Mouse (Mus musculus) ES-CJ7 (cell line): ENCODE measurements around the gene Pcmt1.
"Not testable (repeated sequence)": the region's sequence is repeated elsewhere in the genome, so short reads cannot be mapped to it uniquely, and the experiment has no call there.

Experiments
- DNase-seq: peaks from one replicate; pipeline ENCODE4 v3.0.0; 2011; ENCODE audit warnings: low read depth, low spot score

The Pcmt1 gene

DNA sequence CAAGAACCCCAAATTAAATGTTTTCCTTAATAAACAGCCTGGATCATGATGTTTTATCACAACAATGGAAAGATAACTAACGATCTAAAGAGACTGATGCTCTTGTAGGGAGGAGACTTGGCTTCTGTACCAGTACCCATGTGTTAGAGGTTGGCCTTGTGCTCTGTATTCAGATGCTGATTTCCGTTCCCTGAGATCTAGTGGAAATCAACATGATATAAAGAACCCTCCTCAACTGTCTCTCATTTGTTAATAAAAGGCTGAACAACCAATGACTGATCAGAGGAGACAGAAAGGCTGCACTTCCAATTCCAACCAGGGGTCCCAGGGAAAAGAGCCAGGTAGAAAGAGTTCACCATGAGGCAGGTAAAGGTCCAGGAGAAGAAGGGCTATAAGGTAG lies 35.0 kb downstream of the Pcmt1 start:
- peak; percentile 72 for DNase-seq

DNA sequence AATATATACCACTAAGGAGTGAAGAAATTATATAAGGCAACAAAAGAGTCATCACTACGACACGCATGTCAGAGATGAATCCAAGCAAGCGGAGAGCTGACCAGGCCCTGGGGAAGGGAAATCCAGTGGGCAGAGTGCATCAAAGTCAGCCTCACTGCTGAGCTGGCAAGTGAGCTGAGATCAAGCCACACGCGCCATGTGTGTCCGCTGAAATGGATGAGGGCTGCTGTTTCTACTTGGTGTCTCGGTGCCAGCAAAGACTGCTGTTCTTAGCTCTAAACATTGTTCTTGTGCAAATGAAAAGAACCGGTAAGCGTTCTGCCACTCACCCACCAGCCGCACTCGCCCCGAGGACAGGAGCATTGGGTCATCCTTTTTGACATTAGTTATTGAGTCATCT lies 40.6 kb downstream of the Pcmt1 start:
- no peak for DNase-seq

DNA sequence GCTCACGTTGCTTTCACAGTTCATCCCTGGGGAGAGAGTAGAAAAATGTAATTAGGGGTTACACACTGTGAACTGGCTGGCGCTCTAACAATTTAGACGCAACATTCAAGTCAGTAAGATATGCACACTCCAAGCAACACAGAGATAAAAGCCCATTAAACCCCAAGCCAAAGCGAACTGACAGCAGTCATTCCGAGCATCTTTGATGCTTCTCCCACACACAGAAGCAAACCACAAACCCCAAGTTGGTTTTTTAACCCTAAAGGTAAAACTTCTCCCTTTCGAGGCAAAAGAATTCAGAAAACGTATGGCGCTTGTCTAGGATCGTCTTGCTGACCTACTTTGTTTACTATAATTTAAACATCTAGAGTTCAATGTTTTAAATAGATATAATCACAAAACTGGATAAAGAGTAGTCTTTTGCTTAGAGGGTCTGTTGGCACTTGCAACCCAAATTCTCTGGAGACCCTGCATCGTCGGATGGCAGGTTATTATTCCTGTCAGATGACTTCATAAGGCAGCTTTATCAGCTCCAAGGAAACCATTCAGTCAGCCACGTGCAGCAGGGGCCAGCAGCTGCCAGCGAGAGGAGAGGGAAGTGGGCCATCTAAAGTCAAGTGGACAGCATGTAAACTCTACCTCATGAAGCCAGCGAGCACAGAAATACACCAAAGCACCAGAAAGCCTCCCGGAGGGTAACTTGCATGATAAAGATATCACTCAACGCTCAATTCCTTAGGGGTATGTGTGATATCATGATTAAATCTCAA lies 49.8 kb downstream of the Pcmt1 start:
- no peak for DNase-seq

DNA sequence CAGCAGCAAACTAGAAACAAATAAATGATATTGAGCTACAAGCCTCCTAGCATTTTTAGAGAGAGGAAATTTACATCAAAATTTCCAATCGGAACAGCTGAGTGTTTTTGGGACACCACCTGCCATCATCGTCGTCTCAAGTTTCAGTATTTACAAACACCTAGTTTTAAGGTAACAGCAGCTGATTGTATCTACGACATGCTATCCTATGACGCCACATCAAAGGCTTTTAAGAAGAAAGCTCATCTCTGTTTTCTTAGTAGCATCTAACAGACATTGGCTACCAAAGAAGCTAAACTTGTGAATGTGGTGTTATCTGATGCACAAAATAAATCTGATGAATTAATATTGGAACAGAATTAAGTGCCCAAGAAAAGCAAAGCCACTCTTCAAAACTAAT lies 50.6 kb downstream of the Pcmt1 start:
- DNase-seq, result no peak

DNA sequence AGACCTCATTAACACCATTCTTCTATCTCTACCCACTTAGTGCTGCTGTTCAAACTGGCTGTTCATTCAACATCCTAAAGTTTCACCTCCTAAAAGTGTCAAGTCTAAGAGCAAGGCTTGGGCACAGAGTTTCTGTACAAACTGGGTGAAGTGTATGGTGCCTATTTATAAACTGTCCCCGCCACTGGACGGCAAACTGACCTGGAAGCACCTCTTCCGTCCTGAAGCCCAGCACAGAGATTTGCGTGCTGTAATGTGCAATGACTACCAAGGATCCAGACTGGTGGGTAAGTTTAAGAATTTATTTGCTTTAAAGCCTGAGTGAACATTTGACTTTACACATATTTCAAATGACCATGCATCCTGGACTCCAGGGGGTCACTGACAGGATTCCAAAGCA lies 51.8 kb downstream of the Pcmt1 start:
- no peak for DNase-seq

DNA sequence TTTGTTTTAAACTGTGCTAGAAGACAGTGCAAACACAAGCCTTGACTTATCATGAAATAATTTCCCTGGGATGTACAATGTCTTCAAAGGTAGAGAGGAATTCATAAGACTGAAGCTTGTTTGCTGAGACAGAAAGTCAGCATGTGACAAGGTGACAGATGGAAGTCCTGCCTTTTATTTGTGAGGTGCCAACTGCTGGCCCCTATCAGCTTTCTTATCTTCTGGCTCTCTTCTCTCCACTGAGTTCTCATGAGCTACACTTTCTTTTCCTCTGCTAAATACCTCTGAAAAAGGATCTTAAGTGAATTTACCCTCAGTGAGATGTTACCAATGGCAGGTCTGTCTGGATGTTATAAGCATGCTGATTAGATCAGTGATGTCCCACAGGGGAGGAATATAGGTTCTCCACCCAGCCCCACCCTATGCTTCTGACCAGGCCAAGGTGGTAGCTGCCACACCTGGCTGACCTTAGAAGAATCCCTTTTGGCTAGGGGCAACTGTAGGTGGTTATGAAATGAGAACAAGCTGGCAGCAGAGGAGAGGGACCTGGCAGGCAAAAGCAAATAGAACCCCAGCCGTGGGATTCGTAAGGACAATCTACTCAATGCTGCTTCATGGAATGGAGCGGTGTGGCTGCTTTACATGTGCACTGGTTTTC lies 56.9 kb downstream of the Pcmt1 start:
- DNase-seq, result no peak

DNA sequence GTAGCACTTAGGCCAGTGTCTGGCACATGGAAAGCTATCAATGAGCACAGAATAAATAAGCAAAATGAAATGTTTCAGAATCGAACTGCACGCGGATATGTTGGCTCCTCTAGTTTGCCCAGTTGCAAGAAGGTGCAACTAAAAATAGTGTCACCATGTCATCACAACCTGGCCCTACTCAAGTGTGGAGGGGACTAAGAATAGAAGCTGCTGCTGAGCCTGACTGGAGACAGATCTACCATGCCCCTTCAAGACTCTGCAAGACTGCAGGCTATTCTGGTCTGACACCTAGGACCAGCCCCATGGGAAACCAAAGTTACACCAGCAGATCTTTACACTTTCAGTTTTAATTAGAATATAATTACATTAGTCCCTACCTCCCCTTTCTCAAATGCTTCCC lies 58.6 kb downstream of the Pcmt1 start:
- no peak for DNase-seq

DNA sequence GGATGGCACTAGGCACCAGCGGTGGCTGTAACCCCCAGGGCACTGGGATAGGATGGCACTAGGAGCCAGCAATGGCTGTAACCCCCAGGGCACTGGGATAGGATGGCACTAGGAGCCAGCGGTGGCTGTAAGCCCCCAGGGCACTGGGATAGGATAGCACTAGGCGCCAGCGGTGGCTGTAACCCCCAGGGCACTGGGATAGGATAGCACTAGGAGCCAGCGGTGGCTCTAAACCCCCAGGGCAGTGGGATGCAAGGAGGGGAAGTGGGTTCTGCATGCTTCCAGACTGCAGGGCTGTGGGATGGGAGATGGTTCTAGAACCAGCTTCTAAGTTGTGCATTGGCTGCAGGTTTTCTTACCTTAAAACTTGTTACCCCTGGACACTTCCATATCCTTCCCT lies 60.2 kb downstream of the Pcmt1 start:
- DNase-seq, result no peak

DNA sequence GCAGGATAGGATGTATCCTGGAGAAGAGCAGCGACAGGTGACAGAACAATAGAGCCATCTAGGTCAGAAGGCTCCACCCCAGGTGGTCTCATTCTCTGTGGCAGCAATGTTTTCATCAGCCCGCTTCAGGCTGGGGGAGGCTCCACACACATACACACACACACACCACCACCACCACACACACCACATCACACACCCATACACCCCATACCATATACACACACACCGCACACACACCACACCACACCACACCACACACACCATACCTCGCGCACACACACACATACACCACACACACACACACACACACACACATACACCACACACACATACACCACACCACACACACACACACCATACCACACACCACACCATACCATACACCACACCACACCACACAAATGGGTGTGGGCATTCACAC lies 61.1 kb downstream of the Pcmt1 start:
- DNase-seq, result peak; percentile 80

DNA sequence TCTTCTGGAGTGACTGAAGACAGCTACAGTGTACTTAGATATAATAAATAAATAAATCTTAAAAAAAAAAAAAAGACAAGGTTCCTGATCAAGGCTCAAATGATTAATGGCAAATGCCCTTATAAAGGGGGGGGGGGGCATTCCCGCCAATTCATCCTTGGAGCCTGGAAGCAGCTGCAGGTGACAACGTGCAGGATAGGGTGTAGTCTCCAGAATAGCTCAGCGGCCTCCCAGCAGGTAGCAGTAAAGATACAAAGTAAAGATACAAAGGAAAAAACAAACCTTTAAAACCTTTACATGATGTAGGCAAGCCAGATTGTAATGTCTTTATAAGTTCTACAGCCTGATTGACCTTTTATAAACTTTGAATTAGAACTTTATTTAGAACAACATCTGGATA lies 63.4 kb downstream of the Pcmt1 start:
- DNase-seq, result peak; percentile 49

DNA sequence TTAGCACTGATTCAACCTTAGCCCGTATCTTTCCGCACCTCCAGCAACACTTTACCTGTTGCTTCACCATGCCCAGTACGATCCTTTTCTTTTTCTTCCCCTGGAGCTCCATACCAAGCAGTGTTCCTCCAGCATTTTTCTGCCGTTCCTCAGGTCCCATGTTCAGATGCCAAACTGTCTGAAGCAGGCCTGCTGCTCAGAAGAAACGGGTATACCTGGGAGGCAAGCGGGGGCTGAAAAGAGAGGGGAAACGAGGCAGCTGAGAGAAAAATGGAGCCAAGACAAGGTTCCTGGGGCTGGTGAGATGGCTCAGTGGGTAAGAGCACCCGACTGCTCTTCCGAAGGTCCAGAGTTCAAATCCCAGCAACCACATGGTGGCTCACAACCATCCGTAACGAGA lies 63.8 kb downstream of the Pcmt1 start:
- not testable (repeated sequence) for DNase-seq

DNA sequence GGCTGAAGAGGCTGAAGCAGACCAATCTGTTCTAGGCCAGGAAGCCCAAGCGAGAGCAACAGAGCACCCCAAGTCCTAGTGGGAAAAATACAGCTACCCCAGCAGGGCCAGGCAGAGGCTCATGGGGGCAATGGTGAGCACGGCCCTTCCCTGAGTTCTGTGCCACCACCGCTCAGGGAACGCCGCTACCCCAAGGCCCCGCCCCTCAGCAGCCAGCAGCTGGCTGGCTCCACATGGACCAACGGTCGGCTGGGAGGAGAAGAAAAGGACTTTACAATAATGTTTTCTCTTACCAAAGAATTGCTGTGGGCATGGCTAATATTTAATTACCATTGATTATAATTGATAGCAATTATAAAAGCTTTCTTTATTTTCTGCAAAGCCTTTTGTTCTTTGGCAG lies 66.1 kb downstream of the Pcmt1 start:
- peak; percentile 41 for DNase-seq

DNA sequence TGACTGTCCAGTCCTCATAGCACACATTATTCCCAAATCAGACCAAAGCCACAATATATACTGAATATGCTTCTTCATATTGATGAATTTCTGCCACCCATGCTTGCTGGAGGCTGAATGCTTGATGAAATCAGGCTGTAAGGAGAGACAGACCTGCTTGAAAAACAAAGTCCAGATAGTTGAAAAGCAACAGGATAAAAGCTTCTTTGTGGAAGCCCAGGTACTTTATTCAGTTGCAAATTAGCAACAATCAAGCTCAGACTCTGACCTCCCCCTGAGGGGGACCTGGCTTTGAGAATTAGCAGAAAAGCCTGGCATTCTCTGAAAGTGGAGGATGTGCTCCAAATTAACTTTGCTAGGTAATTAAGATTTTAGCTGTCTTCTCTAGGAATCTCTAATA lies 68.7 kb downstream of the Pcmt1 start:
- DNase-seq, result peak; percentile 74

DNA sequence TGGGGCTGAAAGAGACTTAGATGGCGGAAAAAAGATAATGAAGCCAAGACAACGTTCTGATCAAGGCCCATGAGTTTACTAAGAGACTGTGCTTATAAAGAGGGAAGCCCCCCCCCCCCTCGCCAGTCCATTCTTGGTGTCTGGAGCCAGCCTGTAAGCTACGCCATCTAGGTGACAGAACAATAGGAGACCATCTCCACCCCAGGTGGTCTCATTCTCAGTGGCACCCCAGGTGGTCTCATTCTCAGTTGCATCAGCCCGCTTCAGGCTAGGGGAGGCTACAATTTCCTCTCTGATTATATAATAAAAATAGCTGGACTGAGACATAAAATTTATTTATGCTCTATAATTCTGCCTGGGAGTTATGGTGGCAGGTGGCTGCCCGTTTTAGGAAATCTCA lies 69.3 kb downstream of the Pcmt1 start:
- DNase-seq, result peak; percentile 81

DNA sequence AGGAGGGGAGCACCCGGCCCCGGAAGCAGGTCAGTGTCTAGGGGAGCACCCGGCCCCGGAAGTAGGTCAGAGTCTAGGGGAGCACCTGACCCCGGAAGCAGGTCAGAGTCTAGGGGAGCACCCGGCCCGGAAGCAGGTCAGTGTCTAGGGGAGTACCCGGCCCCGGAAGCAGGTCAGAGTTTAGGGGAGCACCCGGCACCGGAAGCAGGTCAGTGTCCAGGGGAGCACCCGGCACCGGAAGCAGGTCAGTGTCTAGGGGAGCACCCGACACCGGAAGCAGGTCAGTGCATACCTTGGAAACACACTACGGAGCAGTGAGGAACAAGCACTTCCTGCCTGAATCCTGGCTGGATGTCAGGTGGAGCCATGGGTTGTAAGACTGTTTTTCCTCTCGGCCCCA lies 72.3 kb downstream of the Pcmt1 start:
- DNase-seq, result no peak

DNA sequence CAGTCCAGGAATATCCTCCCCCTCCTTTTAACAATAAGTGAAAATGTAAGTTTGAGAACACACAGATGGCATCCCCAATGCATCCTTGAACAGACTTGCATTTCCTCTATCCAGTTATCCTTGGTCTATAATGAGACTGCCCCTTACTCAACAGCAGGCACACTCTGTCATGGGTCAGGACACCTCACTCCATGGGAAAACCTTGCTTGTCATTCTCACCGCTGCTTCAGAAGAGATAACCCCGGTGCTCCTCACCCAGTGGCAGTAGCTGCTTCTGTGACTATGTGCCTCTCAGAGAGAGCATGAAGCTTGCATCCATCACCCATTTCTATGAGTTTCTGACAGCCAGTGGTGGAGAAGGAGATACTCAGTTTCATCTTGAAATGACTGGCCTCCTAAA lies 74.5 kb downstream of the Pcmt1 start:
- DNase-seq, result no peak

DNA sequence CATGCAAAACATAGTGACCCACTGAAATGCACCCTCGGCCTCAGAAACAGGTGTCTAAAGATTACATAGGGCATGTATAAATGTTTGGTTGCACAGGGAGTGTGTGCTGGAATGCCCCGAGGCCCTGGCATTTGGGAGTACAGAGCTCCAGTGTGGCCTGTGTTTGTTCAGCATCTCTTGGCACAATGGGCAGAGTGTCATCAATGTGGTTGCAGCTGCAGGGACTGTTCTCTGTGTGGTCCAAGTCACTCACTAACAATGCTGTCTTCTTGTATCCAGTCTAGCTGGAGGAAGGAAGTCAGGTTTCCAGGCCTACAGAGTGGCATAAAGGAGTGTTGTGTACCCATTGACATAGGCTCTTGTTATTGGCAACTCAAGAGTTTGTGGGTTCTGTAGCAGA lies 75.8 kb downstream of the Pcmt1 start:
- DNase-seq, result no peak

DNA sequence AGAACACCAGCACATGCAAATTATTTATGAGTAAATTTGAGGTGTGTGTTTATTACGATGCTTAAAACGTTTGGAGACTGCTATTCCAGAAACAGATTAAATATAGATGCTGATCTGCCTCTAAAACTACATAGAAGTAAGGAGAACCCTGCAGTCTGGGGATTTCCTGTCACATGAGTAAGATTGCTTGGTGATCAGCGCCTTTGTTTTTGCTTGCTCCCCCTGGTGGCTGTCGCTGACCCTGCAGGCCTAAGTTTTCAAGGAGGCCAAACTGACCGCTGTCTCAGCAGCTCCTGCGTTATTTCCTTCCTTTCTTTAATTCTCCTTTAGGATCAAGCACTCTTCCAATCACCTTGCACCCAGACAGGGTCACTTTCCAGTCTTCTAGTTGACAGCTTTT lies 80.3 kb downstream of the Pcmt1 start:
- peak; percentile 69 for DNase-seq

DNA sequence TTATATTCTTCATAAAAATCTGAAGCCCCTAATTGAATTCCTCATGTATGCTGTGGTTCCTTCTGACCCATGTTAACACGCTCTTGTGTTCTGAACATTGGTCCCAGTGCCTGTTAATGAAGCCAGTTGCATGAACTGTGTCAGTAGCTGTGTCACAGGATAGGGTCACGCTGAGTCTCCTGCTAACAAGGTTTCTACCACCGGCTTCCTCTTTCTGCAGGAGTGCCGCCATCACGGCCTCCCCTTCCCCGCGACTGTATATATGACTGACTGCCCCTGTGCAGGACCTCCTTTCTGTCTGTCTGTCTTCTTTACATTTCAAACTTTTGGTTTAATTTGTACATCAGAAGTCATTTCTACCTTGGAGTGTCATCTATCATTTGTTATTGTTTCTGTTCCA lies 82.8 kb downstream of the Pcmt1 start:
- no peak for DNase-seq

DNA sequence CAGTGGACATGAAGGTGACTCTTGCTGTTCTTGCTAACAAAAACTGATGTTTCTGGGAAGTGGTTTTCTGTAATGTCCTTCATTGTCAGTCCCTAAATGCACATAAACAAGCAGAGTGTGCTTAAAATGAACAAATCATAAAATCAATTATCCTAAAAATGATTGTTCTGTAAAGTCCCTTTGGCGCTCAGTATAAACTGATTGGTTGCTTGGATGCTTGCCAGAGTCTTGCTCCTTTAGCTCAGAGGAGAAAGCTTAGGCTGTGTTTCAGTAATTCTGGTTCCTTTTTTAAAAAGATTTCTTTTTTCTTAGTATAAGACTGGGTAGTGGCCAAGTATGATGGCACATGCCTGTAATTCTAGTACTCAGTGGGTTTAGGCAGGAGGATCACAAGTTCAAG lies 84.7 kb downstream of the Pcmt1 start:
- DNase-seq, result no peak

DNA sequence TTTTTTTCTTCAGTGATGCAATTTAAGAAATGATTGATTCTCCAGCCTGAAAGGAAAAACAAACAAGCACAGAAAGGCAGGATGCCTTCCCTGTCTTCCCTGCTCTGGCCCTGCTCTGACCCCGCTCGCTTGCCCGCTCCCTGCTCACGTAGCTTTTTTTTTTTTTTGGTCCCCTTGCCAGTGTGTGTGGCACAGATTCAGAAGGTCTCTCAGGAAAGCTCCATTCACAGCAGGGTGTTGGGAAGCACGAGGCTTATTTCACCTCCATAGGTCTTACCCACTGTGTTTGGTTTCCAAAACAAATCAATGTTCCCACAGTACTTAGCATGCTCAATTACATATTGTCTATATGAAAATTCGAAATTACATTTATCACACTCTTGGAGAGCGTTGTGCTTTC lies 86.1 kb downstream of the Pcmt1 start:
- DNase-seq, result no peak

DNA sequence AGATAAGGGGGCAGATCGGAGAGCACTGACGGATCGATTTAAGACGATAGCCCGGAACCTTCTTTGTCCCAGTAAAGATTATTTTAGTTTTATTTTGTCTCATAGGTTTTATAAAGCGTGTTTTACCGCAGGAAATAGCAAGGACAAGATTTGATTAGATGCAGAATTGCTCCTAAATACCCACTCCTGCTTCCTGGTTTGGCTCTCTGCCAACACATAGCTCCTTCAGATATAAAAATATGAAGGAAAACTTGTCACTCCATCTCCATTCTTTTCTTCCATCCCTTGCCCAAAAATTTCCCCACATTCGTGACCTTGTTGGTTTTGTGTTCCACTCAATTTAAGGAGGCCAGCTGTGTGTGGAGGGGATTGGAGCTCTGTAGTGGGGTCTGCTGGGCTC lies 90.1 kb downstream of the Pcmt1 start:
- no peak for DNase-seq

DNA sequence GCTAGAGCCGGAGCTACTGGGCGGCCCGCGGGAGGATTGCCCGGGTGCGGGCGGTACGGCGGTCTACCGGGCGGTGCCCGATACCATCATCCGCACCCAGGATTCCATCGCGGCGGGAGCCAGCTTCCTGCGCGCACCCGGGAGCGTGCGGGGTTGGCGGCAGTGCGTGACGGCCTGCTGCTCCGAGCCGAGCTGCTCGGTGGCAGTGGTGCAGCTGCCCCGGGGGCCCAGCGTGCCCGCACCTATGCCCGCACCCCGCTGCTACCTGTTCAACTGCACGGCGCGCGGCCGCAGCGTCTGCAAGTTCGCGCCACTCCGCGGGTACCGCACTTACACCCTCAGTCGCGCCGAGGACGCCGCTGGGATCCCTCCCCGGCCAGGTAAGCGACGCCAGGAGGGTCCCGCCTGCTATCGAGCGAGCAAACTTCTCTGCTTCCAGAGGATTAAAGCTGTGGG lies 90.7 kb downstream of the Pcmt1 start:
- no peak for DNase-seq
